In the genomic region with DNA sequence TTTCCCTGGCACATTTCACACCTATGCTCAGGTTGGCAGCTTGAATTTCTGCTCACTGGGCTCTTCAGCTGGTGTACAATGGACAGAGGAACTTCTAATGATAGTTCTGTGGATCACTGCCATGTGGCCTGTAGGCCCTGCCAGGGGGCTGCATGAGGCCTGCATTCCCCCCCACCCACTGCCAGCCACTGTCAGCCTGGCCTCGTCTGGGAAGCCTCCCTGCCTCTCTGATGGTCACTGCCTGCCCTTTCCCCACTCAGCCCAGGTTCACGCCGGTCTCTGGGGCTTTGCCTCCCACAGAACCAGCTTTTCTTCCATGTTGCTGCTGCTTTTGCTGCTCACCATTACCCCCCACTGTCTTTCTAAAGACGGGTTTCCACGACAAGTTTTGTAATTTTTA, we compare ENCODE assay signal across 16 mouse cellular contexts. TPM values are rescaled to one million over a fixed set of nuclear protein-coding genes. Genes with fewer than 3 reads are reported as not detected.
"Had no signal": no experiment of that assay in that cellular context is flagged by ENCODE, and none has a peak within 500 bp of the region (broad histone marks: within the 10 kb centered on the region; RNA-seq: fewer than 3 reads in every experiment).

No protein-coding gene starts in this region.

- H3K27ac ChIP-seq: neural tube, embryonic 13.5 days; neural tube, embryonic 15.5 days; stomach, embryonic 15.5 days had no signal

- H3K9me3 ChIP-seq: neural tube, embryonic 13.5 days; neural tube, embryonic 15.5 days; stomach, embryonic 15.5 days had no signal

- DNase-seq: retina, postnatal 1 day; right cerebral cortex, adult 18-20 months; right cerebral cortex, postnatal 14 days; right cerebral cortex, postnatal 25 days; right cerebral cortex, postnatal 4 days; spleen, adult 18-20 months; thymus, adult 18-20 months; thymus, adult 2 months; thymus, postnatal 14 days; thymus, postnatal 25 days; thymus, postnatal 36 days; thymus, postnatal 4 days had no signal

- H3K4me2 ChIP-seq: neural tube, embryonic 13.5 days; neural tube, embryonic 15.5 days; stomach, embryonic 15.5 days had no signal

- H3K4me1 ChIP-seq: neural tube, embryonic 13.5 days; neural tube, embryonic 15.5 days; stomach, embryonic 15.5 days had no signal

- H3K36me3 ChIP-seq: neural tube, embryonic 13.5 days; stomach, embryonic 15.5 days had no signal

- H3K4me3 ChIP-seq: neural tube, embryonic 13.5 days; neural tube, embryonic 15.5 days; stomach, embryonic 15.5 days had no signal

- H3K27me3 ChIP-seq: neural tube, embryonic 13.5 days; neural tube, embryonic 15.5 days; stomach, embryonic 15.5 days had no signal

- H3K9ac ChIP-seq: neural tube, embryonic 13.5 days; neural tube, embryonic 15.5 days; stomach, embryonic 15.5 days had no signal

RNA-seq across cellular contexts. Expression of a gene that starts 43.6 kb away (rescaled TPM):
- total RNA-seq: neutrophil, adult 5-6 weeks had no signal
